Mouse (Mus musculus) lung, postnatal 10 days (tissue): Measurements from ENCODE around the gene Btf3l4.

Experiments used
- DNase-seq: peaks from one replicate; pipeline ENCODE4 v3.0.0; 2021

The Btf3l4 gene

GRCm38 (mm10) chr4:108832916-108833827 is at the start of gene Btf3l4:
Gene Btf3l4, minus strand, starts transcription at chr4:108833614.
- peak; percentile 94 for DNase-seq

GRCm38 (mm10) chr4:108878963-108879822 is 45.8 kb upstream of the Btf3l4 start, which contains the start of gene Rab3b:
Gene Rab3b, plus strand, starts transcription at chr4:108879063.
- DNase-seq: peak; percentile 64

DNA sequence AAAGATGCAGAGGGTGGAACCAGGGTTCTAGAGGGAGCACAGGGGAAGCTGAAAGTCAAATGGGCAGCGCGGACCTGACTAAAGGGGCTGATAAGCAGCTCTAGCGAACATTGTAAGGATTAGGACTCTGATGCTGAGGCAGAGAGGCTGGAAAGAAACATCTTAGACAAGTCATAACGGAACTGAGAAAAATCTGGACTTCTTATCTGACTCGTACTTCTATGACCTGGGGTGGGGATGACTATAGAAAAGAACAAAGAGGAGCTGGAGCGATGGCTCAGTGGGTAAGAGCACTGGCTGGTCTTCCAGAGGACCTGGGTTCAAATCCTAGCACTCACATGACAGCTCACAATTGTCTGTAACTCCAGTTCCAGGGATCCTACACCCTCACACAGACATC is 44.5 kb upstream of the Btf3l4 start:
- no peak for DNase-seq

GRCm38 (mm10) chr4:108873746-108874145 is 40.3 kb upstream of the Btf3l4 start:
- DNase-seq: no peak

GRCm38 (mm10) chr4:108869730-108870374 is 36.4 kb upstream of the Btf3l4 start:
- peak; percentile 90 for DNase-seq

DNA sequence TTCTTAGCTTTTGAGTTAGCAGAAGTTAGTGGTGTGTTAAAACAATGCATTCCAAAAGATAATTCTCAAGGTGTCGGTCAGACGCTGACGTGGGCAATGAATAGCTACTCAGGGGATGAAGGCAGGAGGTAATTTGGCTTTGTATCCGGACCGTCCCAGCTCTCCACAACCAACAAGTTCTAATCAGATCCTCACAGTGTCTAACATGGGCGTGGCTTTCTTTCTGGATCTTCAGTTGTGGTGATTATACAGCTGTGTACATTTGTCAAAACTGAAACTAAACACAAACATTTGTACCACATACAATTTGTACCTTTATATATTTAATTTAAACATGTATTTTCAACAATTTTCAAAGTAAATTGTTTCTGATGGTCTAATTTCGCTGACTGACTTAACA is 33.4 kb upstream of the Btf3l4 start:
- DNase-seq: no peak

- no peak for DNase-seq
These were observed 15.1 kb upstream of the Btf3l4 start, which contains the start of gene A730015C16Rik for GRCm38 (mm10) chr4:108848505-108848848. Gene A730015C16Rik, minus strand, starts transcription at chr4:108848619.

DNA sequence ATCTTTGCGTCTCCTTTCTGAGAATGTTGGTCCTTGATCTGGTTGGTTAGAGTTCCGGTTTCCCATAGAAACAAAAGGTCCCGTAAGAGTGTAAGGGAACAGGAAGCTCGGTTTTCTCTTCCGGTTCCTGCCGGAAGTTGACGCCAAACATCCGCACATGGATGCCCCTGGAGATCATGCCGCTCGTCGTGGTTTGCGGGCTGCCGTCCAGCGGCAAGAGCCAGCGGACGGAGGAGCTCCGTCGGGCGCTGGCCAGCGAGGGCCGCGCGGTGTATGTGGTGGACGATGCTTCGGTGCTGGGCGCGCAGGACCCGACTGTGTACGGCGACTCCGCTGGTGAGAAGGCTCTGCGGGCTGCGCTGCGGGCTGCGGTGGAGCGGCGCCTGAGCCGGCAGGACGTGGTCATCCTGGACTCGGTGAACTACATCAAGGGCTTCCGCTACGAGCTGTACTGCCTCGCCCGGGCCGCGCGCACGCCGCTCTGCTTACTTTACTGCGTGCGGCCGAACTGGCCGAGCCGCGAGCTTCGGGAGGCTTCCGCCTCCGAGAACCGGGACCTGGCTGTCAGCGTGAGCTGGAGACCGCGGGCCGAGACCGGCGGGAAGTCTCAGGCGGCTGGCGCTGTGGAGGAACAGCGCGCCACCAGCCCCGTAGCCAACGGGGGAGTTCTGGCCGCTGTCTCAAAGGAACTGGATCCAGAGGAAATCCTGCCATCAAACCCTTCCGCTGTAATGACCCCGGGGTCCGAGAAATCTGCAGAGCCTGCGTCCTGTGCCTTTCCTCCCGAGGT is 14.5 kb upstream of the Btf3l4 start, which contains the start of gene Kti12:
TSS of gene Kti12 (plus strand) at position 71 of the 790 bp plus-strand sequence.
- DNase-seq: peak; percentile 86

DNA sequence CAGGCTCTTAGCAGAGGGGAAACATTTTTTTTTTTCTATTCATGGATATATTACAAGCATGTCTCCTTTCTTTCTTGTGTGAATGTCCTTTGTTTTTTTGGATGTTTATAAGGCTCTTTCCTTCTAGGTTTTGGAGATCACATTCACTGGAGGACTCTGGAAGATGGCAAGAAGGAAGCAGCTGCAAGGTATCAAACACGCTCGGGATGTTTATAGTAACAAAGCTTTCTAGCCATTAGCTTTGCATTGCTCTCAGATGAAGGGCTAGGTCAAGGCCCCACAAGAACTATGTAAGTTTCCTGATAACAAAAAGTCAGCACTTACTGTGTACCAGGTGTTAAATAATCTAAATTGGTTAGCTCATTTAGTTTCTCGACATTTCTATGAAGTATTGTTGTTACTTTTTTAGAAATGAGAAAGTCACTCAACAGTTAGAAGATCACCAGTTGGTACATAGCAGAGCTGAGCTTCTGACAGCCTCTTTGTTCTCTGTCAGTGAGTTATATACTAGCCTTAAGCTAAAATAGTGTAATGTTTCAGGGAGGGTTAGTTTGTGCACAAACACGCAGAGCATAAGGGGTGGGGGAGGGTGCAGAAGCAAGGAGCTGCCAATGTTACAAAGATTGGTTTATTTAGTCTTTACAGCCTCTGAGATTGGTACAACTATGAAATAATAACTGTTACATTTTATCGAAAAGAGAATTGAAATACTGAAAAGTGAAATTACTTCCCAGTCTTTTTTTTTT is 12.6 kb upstream of the Btf3l4 start:
- no peak for DNase-seq

DNA sequence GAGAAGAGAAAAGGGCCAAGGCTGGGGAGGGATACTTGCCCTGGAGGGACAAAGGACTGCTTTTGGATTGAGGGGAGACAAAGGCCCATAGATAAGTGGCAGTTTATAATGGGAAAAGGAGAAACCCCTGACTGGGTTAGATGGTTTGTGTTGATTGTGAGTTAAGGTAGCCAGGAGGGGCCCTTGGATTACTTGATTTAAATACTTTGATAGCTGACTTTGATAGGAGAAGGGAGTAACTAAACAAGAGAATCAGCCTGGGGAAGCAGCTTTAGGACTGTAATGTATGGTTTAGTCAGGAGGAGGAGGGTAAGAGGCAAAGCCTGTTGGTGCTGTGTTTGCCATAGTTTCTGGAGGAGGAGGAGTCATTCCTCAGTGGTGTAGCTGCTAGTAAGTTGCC is 9.9 kb upstream of the Btf3l4 start:
- no peak for DNase-seq

DNA sequence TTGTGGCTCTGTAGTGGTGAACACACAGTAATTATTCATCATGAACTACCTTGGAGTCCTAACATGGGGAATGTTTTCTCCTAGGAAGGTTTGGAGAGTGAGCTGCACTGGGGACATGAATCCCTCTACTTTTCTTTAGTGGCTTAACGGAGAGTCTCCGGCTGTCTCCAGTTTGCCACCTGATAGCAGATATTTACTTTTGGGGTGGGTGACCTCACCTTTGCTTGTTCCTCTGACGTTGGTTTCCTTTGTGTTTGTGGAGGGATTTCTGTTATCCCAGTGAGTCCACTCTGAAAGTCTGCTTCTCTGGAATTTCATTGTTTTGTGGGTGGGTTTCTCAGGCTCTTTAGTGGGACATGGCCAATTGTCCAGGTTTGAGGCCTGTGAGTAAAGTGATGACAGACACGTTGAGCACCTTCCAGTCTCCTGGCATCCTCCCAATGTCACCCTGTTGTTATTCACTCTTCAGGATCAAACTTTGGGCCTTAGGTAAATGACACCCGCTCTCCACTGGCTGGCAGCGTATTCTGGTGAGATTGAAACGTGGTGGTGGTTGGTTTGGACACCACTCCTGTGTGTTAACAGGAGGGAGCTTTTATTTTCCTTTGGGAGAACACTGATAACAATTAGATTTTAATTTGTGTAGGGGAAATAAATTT is 8.6 kb upstream of the Btf3l4 start:
- no peak for DNase-seq

- peak; percentile 34 for DNase-seq
These were observed 4.6 kb upstream of the Btf3l4 start for GRCm38 (mm10) chr4:108838031-108838430.

- no peak for DNase-seq
These were observed 2.1 kb upstream of the Btf3l4 start for GRCm38 (mm10) chr4:108835496-108835895.

GRCm38 (mm10) chr4:108834971-108835311 is 1.5 kb upstream of the Btf3l4 start:
- peak; percentile 9 for DNase-seq

DNA sequence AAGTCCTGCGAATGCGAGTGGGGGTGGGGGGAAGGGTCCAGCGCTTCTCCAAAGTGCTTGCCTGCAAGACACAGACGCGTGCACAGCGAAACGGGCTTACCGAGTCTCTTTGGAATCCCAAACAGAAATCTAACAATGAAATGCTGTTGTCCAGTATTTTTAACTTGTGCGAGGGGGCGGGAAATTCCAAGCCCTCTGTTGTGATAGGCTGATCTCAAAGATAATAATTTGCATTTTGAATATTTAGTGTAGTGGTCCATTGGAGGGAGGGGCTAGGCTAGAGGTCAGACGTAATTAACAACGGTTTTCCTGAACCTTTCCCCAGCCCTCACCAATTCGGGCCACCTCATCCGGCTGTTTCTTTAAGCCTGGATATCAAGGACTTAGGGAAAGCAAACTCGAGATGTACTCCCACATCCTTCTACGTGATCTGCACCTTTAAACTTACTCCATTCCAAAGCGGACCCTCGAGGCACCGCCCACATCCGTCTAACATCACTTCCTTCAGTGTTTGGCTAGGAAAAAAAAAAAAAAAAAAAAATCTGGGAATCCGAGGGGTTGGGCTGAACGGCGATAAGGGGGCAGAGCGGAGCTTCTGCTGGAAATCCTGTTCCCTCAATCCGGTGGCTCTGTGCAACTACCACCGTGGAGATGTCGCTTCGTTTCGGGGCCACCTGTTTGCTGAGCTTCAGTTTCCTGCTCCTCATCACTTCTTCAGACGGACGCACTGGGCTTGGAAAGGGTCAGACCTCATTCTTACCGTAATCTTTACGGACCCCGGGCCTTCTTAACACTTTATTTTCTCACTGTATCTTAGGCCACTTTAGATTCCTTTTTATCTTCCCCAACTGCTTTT is 929 bp upstream of the Btf3l4 start, which contains the start of gene Txndc12:
TSS of gene Txndc12 (plus strand) at position 487 of the 856 bp plus-strand sequence.
- peak; percentile 95 for DNase-seq

- DNase-seq: no peak
These were observed 357 bp upstream of the Btf3l4 start for GRCm38 (mm10) chr4:108833828-108834114.

- no peak for DNase-seq
These were observed 2.7 kb downstream of the Btf3l4 start for GRCm38 (mm10) chr4:108830698-108831097.

- DNase-seq: no peak
These were observed 6.8 kb downstream of the Btf3l4 start for GRCm38 (mm10) chr4:108826643-108827042.

- DNase-seq: no peak
These were observed 7.3 kb downstream of the Btf3l4 start for GRCm38 (mm10) chr4:108826096-108826495.

- DNase-seq: no peak
These were observed 7.7 kb downstream of the Btf3l4 start for GRCm38 (mm10) chr4:108825677-108826076.
